Comparison of ENCODE assay signal across 29 mouse cellular contexts in genomic region chr5:30120106-30120505, GRCm38 (mm10). TPM values are rescaled to one million over a fixed set of nuclear protein-coding genes. Genes with fewer than 3 reads are reported as not detected.
DNase-seq lines count a peak whose midpoint lies in the region; ATAC-seq and TF ChIP-seq lines count a peak whose summit lies in the region.
"Had no signal": no experiment of that assay in that cellular context is flagged by ENCODE, and none has a peak within 500 bp of the region (broad histone marks: within the 10 kb centered on the region; RNA-seq: fewer than 3 reads in every experiment).

No protein-coding gene starts in this region.

- H3K9me3 ChIP-seq in liver, embryonic 12.5 days (replicated peaks) = no peaks in the 10 kb centered on the region
- H3K9me3 ChIP-seq in embryonic facial prominence, embryonic 10.5 days = no peaks in the 10 kb centered on the region
- H3K9me3 ChIP-seq: forebrain, embryonic 15.5 days; hindbrain, embryonic 13.5 days; limb, embryonic 12.5 days; midbrain, embryonic 12.5 days; neural tube, embryonic 13.5 days had no signal

- no peak for ATAC-seq in liver, embryonic 12.5 days
- ATAC-seq: forebrain, embryonic 15.5 days; liver, postnatal 0 days had no signal

- no peak for TF ChIP-seq CTCF in liver, adult 2 months (IDR thresholded peaks at IDR 0.05; ENCODE audit: low read depth, low read length)

- 67% methylated on average over 7 of the region's 7 CpGs for WGBS in liver, adult 2 months
- WGBS in liver, embryonic 12.5 days (ENCODE audit: insufficient replicate concordance) = 75% methylated on average over 7 of the region's 7 CpGs
- WGBS in embryonic facial prominence, embryonic 10.5 days = 91% methylated on average over 7 of the region's 7 CpGs

- no peaks in the 10 kb centered on the region for H3K4me1 ChIP-seq in liver, adult 2 months (ENCODE audit: control insufficient read depth, insufficient read depth, low read length)
- no peaks in the 10 kb centered on the region for H3K4me1 ChIP-seq in liver, embryonic 12.5 days
- H3K4me1 ChIP-seq in embryonic facial prominence, embryonic 10.5 days = no peaks in the 10 kb centered on the region; the same call in 1 of the 2 replicates
- H3K4me1 ChIP-seq: forebrain, embryonic 15.5 days; hindbrain, embryonic 13.5 days; limb, embryonic 12.5 days; midbrain, embryonic 12.5 days; neural tube, embryonic 13.5 days had no signal

- H3K36me3 ChIP-seq in liver, adult 2 months (ENCODE audit: control insufficient read depth, insufficient read depth, low read length) = peaks cover 54% of the 10 kb centered on the region
- peaks cover 78% of the 10 kb centered on the region for H3K36me3 ChIP-seq in liver, embryonic 12.5 days
- H3K36me3 ChIP-seq in embryonic facial prominence, embryonic 10.5 days (replicated peaks) = peaks cover 94% of the 10 kb centered on the region

- no peak overlapping the region for H3K4me2 ChIP-seq in liver, embryonic 12.5 days
- H3K4me2 ChIP-seq: forebrain, embryonic 15.5 days; heart, embryonic 11.5 days; hindbrain, embryonic 13.5 days; limb, embryonic 12.5 days; liver, embryonic 11.5 days; midbrain, embryonic 12.5 days; neural tube, embryonic 13.5 days had no signal

- H3K27me3 ChIP-seq in liver, adult 2 months (ENCODE audit: control insufficient read depth, insufficient read depth, low read length) = no peaks in the 10 kb centered on the region
- peaks cover 18% of the 10 kb centered on the region for H3K27me3 ChIP-seq in liver, embryonic 12.5 days (replicated peaks)
- peaks cover 19% of the 10 kb centered on the region for H3K27me3 ChIP-seq in embryonic facial prominence, embryonic 10.5 days (replicated peaks; ENCODE audit: low read depth, poor library complexity, severe bottlenecking)
- H3K27me3 ChIP-seq: forebrain, embryonic 15.5 days; hindbrain, embryonic 13.5 days had no signal

- no peak overlapping the region for H3K27ac ChIP-seq in liver, adult 2 months (replicated peaks; ENCODE audit: insufficient read depth, low read depth, low read length)
- H3K27ac ChIP-seq in liver, embryonic 12.5 days = no peak overlapping the region
- H3K27ac ChIP-seq in embryonic facial prominence, embryonic 10.5 days (replicated peaks) = no peak overlapping the region
- H3K27ac ChIP-seq: forebrain, embryonic 15.5 days; hindbrain, embryonic 13.5 days; limb, embryonic 12.5 days; midbrain, embryonic 12.5 days; neural tube, embryonic 13.5 days had no signal

- no peak for TF ChIP-seq POLR2A in liver, adult 2 months (IDR thresholded peaks at IDR 0.05; ENCODE audit: extremely low read depth, insufficient read depth, low read length)

- peak; percentile 74 for DNase-seq in liver, adult 2 months (ENCODE audit: extremely low read depth, low read depth, low spot score)
- peak; percentile 67 to 70 for DNase-seq in kidney, adult 8-10 months
- peak; percentile 48 for DNase-seq in kidney, postnatal 14 days
- DNase-seq in embryonic facial prominence, embryonic 10.5 days (ENCODE audit: low spot score) = no peak
- no peak for DNase-seq in adrenal gland, postnatal 25 days
- DNase-seq: B cell, adult 2 months; cerebellum, adult 2 months; cerebellum, postnatal 14 days; gastrocnemius, postnatal 36 days; heart, adult 18-20 months; heart, postnatal 36 days; liver, postnatal 0 days; lung, postnatal 36 days; thymus, adult 2 months; thymus, postnatal 4 days had no signal

- no peak overlapping the region for H3K4me3 ChIP-seq in liver, adult 2 months (ENCODE audit: insufficient read depth, low read depth, low read length)
- no peak overlapping the region for H3K4me3 ChIP-seq in liver, embryonic 12.5 days
- H3K4me3 ChIP-seq in embryonic facial prominence, embryonic 10.5 days = no peak overlapping the region
- H3K4me3 ChIP-seq: forebrain, embryonic 15.5 days; hindbrain, embryonic 13.5 days; limb, embryonic 12.5 days; midbrain, embryonic 12.5 days; neural tube, embryonic 13.5 days had no signal

- H3K79me2 ChIP-seq in liver, adult 2 months (ENCODE audit: control insufficient read depth, insufficient read depth, low read length) = no peaks in the 10 kb centered on the region

- no peak overlapping the region for H3K9ac ChIP-seq in liver, adult 2 months (ENCODE audit: low read depth, low read length)
- no peak overlapping the region for H3K9ac ChIP-seq in liver, embryonic 12.5 days
- H3K9ac ChIP-seq: forebrain, embryonic 15.5 days; hindbrain, embryonic 13.5 days; limb, embryonic 12.5 days; liver, postnatal 0 days; midbrain, embryonic 12.5 days; neural tube, embryonic 13.5 days had no signal

RNA-seq across cellular contexts. Expression of gene 3110082J24Rik, which starts 14.2 kb away (rescaled TPM):
- total RNA-seq in liver, adult 2 months (2014; rRNA removed) = not detected in 2 replicates
- not detected in 2 replicates for polyA plus RNA-seq in liver, adult 2 months (2012; rRNA removed)
- polyA plus RNA-seq in liver, embryonic 12.5 days (2016; fragmentation: Nextera tagmentation; extraction: Ambion mirVana) = not detected in 2 replicates
- polyA plus RNA-seq in embryonic facial prominence, embryonic 10.5 days (2016; fragmentation: Nextera tagmentation; extraction: Ambion mirVana) = 0.54 and 0.65 TPM in 2 replicates
- not detected in 2 replicates for total RNA-seq in adrenal gland, postnatal 25 days (2021)
- total RNA-seq: adrenal gland, adult 18-20 months; adrenal gland, postnatal 4 days; gastrocnemius, adult 18-20 months; gastrocnemius, postnatal 36 days; heart, adult 18-20 months; heart, postnatal 36 days; megakaryocyte, adult 5-6 weeks had no signal
- polyA plus RNA-seq: heart, embryonic 11.5 days; heart, embryonic 16.5 days; limb, embryonic 12.5 days; liver, embryonic 11.5 days; liver, postnatal 0 days; lung, embryonic 16.5 days; thymus, adult 2 months had no signal

RNA-seq across cellular contexts. Expression of gene Garem2, which starts 15.1 kb away (rescaled TPM):
- total RNA-seq in liver, adult 2 months (2014; rRNA removed) = not detected in 2 replicates
- polyA plus RNA-seq in liver, adult 2 months (2012; rRNA removed) = not detected in 2 replicates
- 0.08 and 0.12 TPM in 2 replicates for polyA plus RNA-seq in liver, embryonic 12.5 days (2016; fragmentation: Nextera tagmentation; extraction: Ambion mirVana)
- polyA plus RNA-seq in embryonic facial prominence, embryonic 10.5 days (2016; fragmentation: Nextera tagmentation; extraction: Ambion mirVana) = 1.7 and 2.1 TPM in 2 replicates
- total RNA-seq in adrenal gland, postnatal 25 days (2021) = 0.09 TPM in 1 of 2 replicates, not detected in the other
- total RNA-seq: adrenal gland, adult 18-20 months; gastrocnemius, adult 18-20 months; gastrocnemius, postnatal 36 days; megakaryocyte, adult 5-6 weeks had no signal

RNA-seq across cellular contexts. Expression of gene Hadha, which starts 34.9 kb away (rescaled TPM):
- 218 and 239 TPM in 2 replicates for total RNA-seq in liver, adult 2 months (2014; rRNA removed)
- 106 and 124 TPM in 2 replicates for polyA plus RNA-seq in liver, adult 2 months (2012; rRNA removed)
- polyA plus RNA-seq in liver, embryonic 12.5 days (2016; fragmentation: Nextera tagmentation; extraction: Ambion mirVana) = 92.2 and 103 TPM in 2 replicates
- polyA plus RNA-seq in embryonic facial prominence, embryonic 10.5 days (2016; fragmentation: Nextera tagmentation; extraction: Ambion mirVana) = 102 and 114 TPM in 2 replicates
- 473 and 483 TPM in 2 replicates for total RNA-seq in adrenal gland, postnatal 25 days (2021)

RNA-seq across cellular contexts. Expression of gene Hadhb, which starts 34.9 kb away (rescaled TPM):
- 252 and 270 TPM in 2 replicates for total RNA-seq in liver, adult 2 months (2014; rRNA removed)
- polyA plus RNA-seq in liver, adult 2 months (2012; rRNA removed) = 137 and 138 TPM in 2 replicates
- 113 and 116 TPM in 2 replicates for polyA plus RNA-seq in liver, embryonic 12.5 days (2016; fragmentation: Nextera tagmentation; extraction: Ambion mirVana)
- polyA plus RNA-seq in embryonic facial prominence, embryonic 10.5 days (2016; fragmentation: Nextera tagmentation; extraction: Ambion mirVana) = 107 and 109 TPM in 2 replicates
- 681 and 777 TPM in 2 replicates for total RNA-seq in adrenal gland, postnatal 25 days (2021)

RNA-seq across cellular contexts. Expression of gene Tyms, which starts 46.7 kb away (rescaled TPM):
- total RNA-seq in liver, adult 2 months (2014; rRNA removed) = 8.9 and 14.6 TPM in 2 replicates
- 13.9 and 14.1 TPM in 2 replicates for polyA plus RNA-seq in liver, adult 2 months (2012; rRNA removed)
- 278 and 289 TPM in 2 replicates for polyA plus RNA-seq in liver, embryonic 12.5 days (2016; fragmentation: Nextera tagmentation; extraction: Ambion mirVana)
- 379 and 382 TPM in 2 replicates for polyA plus RNA-seq in embryonic facial prominence, embryonic 10.5 days (2016; fragmentation: Nextera tagmentation; extraction: Ambion mirVana)
- total RNA-seq in adrenal gland, postnatal 25 days (2021) = 26.6 and 33.0 TPM in 2 replicates

Comparison
In these comparisons a context has a peak if more than half of its experiments do, and no peak if none do; other contexts are left out.
1. DNase-seq: peak in liver, adult 2 months (single experiment), kidney, adult 8-10 months (2 of 2) and kidney, postnatal 14 days (single experiment); none in embryonic facial prominence, embryonic 10.5 days (single experiment) and adrenal gland, postnatal 25 days (single experiment).